Mouse (Mus musculus): ENCODE data around the gene Rgs8. TPM values are rescaled to one million over a fixed set of nuclear protein-coding genes. Genes with fewer than 3 reads are reported as not detected.

Rgs8 gene
- polyA plus RNA-seq, 2 experiments: 0.01 TPM; not detected in 1

GRCm38 (mm10) chr1:153702166-153702852 lies 49.5 kb downstream of the Rgs8 start:
- H3K9me3 ChIP-seq (ENCODE audit: control insufficient read depth, low read length): no peaks in the 10 kb centered on the region
- no peak overlapping the region for H3K9ac ChIP-seq (replicated peaks)
- H3K27me3 ChIP-seq (ENCODE audit: control insufficient read depth, insufficient read depth, low read length): no peaks in the 10 kb centered on the region
- TF ChIP-seq CTCF (IDR thresholded peaks at IDR 0.05; ENCODE audit: low read depth) (no peak), EP300 (IDR thresholded peaks at IDR 0.05; ENCODE audit: low read depth) (no peak)
- DNase-seq (ENCODE audit: low read depth in 3 of 3, low spot score in 3 of 3) (no peak), ATAC-seq (ENCODE audit: insufficient read depth) (no peak)
- 59% methylated on average over 8 of the region's 8 CpGs for WGBS (ENCODE audit: insufficient replicate concordance)
- no peaks in the 10 kb centered on the region for H3K4me1 ChIP-seq (replicated peaks; ENCODE audit: control insufficient read depth in 2 of 2, insufficient read depth in 2 of 2, low read length in 1 of 2)
- no peak overlapping the region for H3K4me2 ChIP-seq (ENCODE audit: low read depth)
- no peak overlapping the region for H3K4me3 ChIP-seq (ENCODE audit: insufficient read depth in 1 of 2, low read depth in 2 of 2, low read length in 2 of 2)
- no peaks in the 10 kb centered on the region for H3K36me3 ChIP-seq (replicated peaks; ENCODE audit: control insufficient read depth, insufficient read depth, low read depth)
- H3K27ac ChIP-seq: no peak overlapping the region

GRCm38 (mm10) chr1:153702853-153703410 lies 50.1 kb downstream of the Rgs8 start:
- Histone ChIP-seq H3K36me3 (replicated peaks; ENCODE audit: control insufficient read depth, insufficient read depth, low read depth) (no peaks in the 10 kb centered on the region), H3K9ac (replicated peaks) (no peak overlapping the region), H3K4me3 (ENCODE audit: insufficient read depth in 1 of 2, low read depth in 2 of 2, low read length in 2 of 2) (no peak overlapping the region), H3K27ac (no peak overlapping the region), H3K4me1 (replicated peaks; ENCODE audit: control insufficient read depth in 2 of 2, insufficient read depth in 2 of 2, low read length in 1 of 2) (no peaks in the 10 kb centered on the region), H3K27me3 (ENCODE audit: control insufficient read depth, insufficient read depth, low read length) (no peaks in the 10 kb centered on the region), H3K4me2 (ENCODE audit: low read depth) (no peak overlapping the region), H3K9me3 (ENCODE audit: control insufficient read depth, low read length) (no peaks in the 10 kb centered on the region)
- DNase-seq (ENCODE audit: low read depth in 3 of 3, low spot score in 3 of 3): no peak
- no peak for ATAC-seq (ENCODE audit: insufficient read depth)
- TF ChIP-seq CTCF (IDR thresholded peaks at IDR 0.05; ENCODE audit: low read depth) (no peak), EP300 (IDR thresholded peaks at IDR 0.05; ENCODE audit: low read depth) (no peak)
- 69% methylated on average over 8 of the region's 8 CpGs for WGBS (ENCODE audit: insufficient replicate concordance)

GRCm38 (mm10) chr1:153703445-153703991 lies 50.7 kb downstream of the Rgs8 start:
- H3K4me2 ChIP-seq (ENCODE audit: low read depth): no peak overlapping the region
- H3K27ac ChIP-seq: no peak overlapping the region
- TF ChIP-seq CTCF (IDR thresholded peaks at IDR 0.05; ENCODE audit: low read depth) (no peak), EP300 (IDR thresholded peaks at IDR 0.05; ENCODE audit: low read depth) (no peak)
- H3K4me3 ChIP-seq (ENCODE audit: insufficient read depth in 1 of 2, low read depth in 2 of 2, low read length in 2 of 2): no peak overlapping the region
- no peaks in the 10 kb centered on the region for H3K9me3 ChIP-seq (ENCODE audit: control insufficient read depth, low read length)
- H3K27me3 ChIP-seq (ENCODE audit: control insufficient read depth, insufficient read depth, low read length): no peaks in the 10 kb centered on the region
- H3K36me3 ChIP-seq (replicated peaks; ENCODE audit: control insufficient read depth, insufficient read depth, low read depth): no peaks in the 10 kb centered on the region
- no peaks in the 10 kb centered on the region for H3K4me1 ChIP-seq (replicated peaks; ENCODE audit: control insufficient read depth in 2 of 2, insufficient read depth in 2 of 2, low read length in 1 of 2)
- no peak for ATAC-seq (ENCODE audit: insufficient read depth)
- 14% methylated on average over 12 of the region's 12 CpGs for WGBS (ENCODE audit: insufficient replicate concordance)
- no peak for DNase-seq (ENCODE audit: low read depth in 3 of 3, low spot score in 3 of 3)
- no peak overlapping the region for H3K9ac ChIP-seq (replicated peaks)

GRCm38 (mm10) chr1:153704174-153704573 lies 51.3 kb downstream of the Rgs8 start:
- no peaks in the 10 kb centered on the region for H3K27me3 ChIP-seq (ENCODE audit: control insufficient read depth, insufficient read depth, low read length)
- ATAC-seq (ENCODE audit: insufficient read depth) (no peak), DNase-seq (ENCODE audit: low read depth in 3 of 3, low spot score in 3 of 3) (no peak)
- WGBS (ENCODE audit: insufficient replicate concordance): 27% methylated on average over 7 of the region's 7 CpGs
- no peak overlapping the region for H3K4me2 ChIP-seq (ENCODE audit: low read depth)
- no peaks in the 10 kb centered on the region for H3K4me1 ChIP-seq (replicated peaks; ENCODE audit: control insufficient read depth in 2 of 2, insufficient read depth in 2 of 2, low read length in 1 of 2)
- H3K4me3 ChIP-seq (ENCODE audit: insufficient read depth in 1 of 2, low read depth in 2 of 2, low read length in 2 of 2): no peak overlapping the region
- H3K27ac ChIP-seq: no peak overlapping the region
- no peaks in the 10 kb centered on the region for H3K9me3 ChIP-seq (ENCODE audit: control insufficient read depth, low read length)
- H3K36me3 ChIP-seq (replicated peaks; ENCODE audit: control insufficient read depth, insufficient read depth, low read depth): no peaks in the 10 kb centered on the region
- no peak for TF ChIP-seq EP300 (IDR thresholded peaks at IDR 0.05; ENCODE audit: low read depth)
- TF ChIP-seq CTCF (IDR thresholded peaks at IDR 0.05; ENCODE audit: low read depth): no peak
- H3K9ac ChIP-seq (replicated peaks): no peak overlapping the region

GRCm38 (mm10) chr1:153704996-153705395 lies 52.2 kb downstream of the Rgs8 start:
- 42% methylated on average over 3 of the region's 3 CpGs for WGBS (ENCODE audit: insufficient replicate concordance)
- no peak overlapping the region for H3K4me3 ChIP-seq (ENCODE audit: insufficient read depth in 1 of 2, low read depth in 2 of 2, low read length in 2 of 2)
- no peak for DNase-seq (ENCODE audit: low read depth in 3 of 3, low spot score in 3 of 3)
- H3K36me3 ChIP-seq (replicated peaks; ENCODE audit: control insufficient read depth, insufficient read depth, low read depth): no peaks in the 10 kb centered on the region
- no peak overlapping the region for H3K9ac ChIP-seq (replicated peaks)
- no peaks in the 10 kb centered on the region for H3K9me3 ChIP-seq (ENCODE audit: control insufficient read depth, low read length)
- no peak overlapping the region for H3K4me2 ChIP-seq (ENCODE audit: low read depth)
- ATAC-seq (ENCODE audit: insufficient read depth): no peak
- H3K4me1 ChIP-seq (replicated peaks; ENCODE audit: control insufficient read depth in 2 of 2, insufficient read depth in 2 of 2, low read length in 1 of 2): no peaks in the 10 kb centered on the region
- TF ChIP-seq CTCF (IDR thresholded peaks at IDR 0.05; ENCODE audit: low read depth) (no peak), EP300 (IDR thresholded peaks at IDR 0.05; ENCODE audit: low read depth) (no peak)
- H3K27me3 ChIP-seq (ENCODE audit: control insufficient read depth, insufficient read depth, low read length): no peaks in the 10 kb centered on the region
- no peak overlapping the region for H3K27ac ChIP-seq

Measured in liver, embryonic 14.5 days (tissue).